ENCODE assay signal across 8 mouse cellular contexts in genomic region chr2:38591751-38592459, GRCm38 (mm10). TPM values are rescaled to one million over a fixed set of nuclear protein-coding genes. Genes with fewer than 3 reads are reported as not detected.
DNase-seq lines count a peak whose midpoint lies in the region; ATAC-seq and TF ChIP-seq lines count a peak whose summit lies in the region.

No protein-coding gene starts in this region.

- TF ChIP-seq CTCF in brain, embryonic 14.5 days (IDR thresholded peaks at IDR 0.05; ENCODE audit: borderline replicate concordance, extremely low read depth, insufficient read depth, insufficient read length): peak; percentile 62; the same call in 1 of the 2 replicates
- TF ChIP-seq CTCF in forebrain, postnatal 0 days (IDR thresholded peaks at IDR 0.05; ENCODE audit: low read depth): peak; percentile 81

- ATAC-seq in forebrain, postnatal 0 days: peak; percentile 94
- peak; percentile 80 for ATAC-seq in midbrain, embryonic 16.5 days
- ATAC-seq in heart, embryonic 12.5 days (ENCODE audit: insufficient number of reproducible peaks, low FRiP score): no peak

- no peak overlapping the region for H3K9ac ChIP-seq in forebrain, postnatal 0 days
- peak overlapping the region; percentile 53 for H3K9ac ChIP-seq in midbrain, embryonic 16.5 days (ENCODE audit: low read depth, low read length)
- no peak overlapping the region for H3K9ac ChIP-seq in heart, embryonic 12.5 days

- peaks cover 6% of the 10 kb centered on the region; the same call in 1 of the 2 replicates for H3K36me3 ChIP-seq in forebrain, postnatal 0 days (ENCODE audit: insufficient read depth)
- 0 out of 2 replicates have a peak, but pooled peaks cover 3% of the 10 kb centered on the region for H3K36me3 ChIP-seq in midbrain, embryonic 16.5 days (ENCODE audit: control insufficient read depth, insufficient read depth, low read length)
- H3K36me3 ChIP-seq in heart, embryonic 12.5 days: peaks cover 44% of the 10 kb centered on the region

- DNase-seq in layer of hippocampus, adult 11-12 months (ENCODE audit: low spot score): peak; percentile 52
- DNase-seq in layer of hippocampus, postnatal 25 days (ENCODE audit: extremely low spot score in 1 of 2, low spot score in 1 of 2): no peak
- peak; percentile 58 for DNase-seq in ES-CJ7 (ENCODE audit: low read depth, low spot score)
- peak; percentile 87 for DNase-seq in brain, embryonic 14.5 days (ENCODE audit: low read depth)
- peak; percentile 77 for DNase-seq in forebrain, postnatal 0 days
- DNase-seq in urinary bladder, adult 18-20 months (ENCODE audit: low spot score in 2 of 2): no peak

- no peaks in the 10 kb centered on the region for H3K27me3 ChIP-seq in forebrain, postnatal 0 days (ENCODE audit: insufficient read depth, low read length)
- H3K27me3 ChIP-seq in midbrain, embryonic 16.5 days (ENCODE audit: control insufficient read depth, insufficient read depth, low read depth, low read length): no peaks in the 10 kb centered on the region
- H3K27me3 ChIP-seq in heart, embryonic 12.5 days (replicated peaks): no peaks in the 10 kb centered on the region

- no peak overlapping the region for H3K4me3 ChIP-seq in forebrain, postnatal 0 days (ENCODE audit: low read depth, low read length)
- no peak overlapping the region for H3K4me3 ChIP-seq in midbrain, embryonic 16.5 days (ENCODE audit: low read depth, low read length)
- H3K4me3 ChIP-seq in heart, embryonic 12.5 days: no peak overlapping the region

- H3K9me3 ChIP-seq in forebrain, postnatal 0 days (ENCODE audit: low read length): no peaks in the 10 kb centered on the region
- no peaks in the 10 kb centered on the region for H3K9me3 ChIP-seq in midbrain, embryonic 16.5 days (replicated peaks; ENCODE audit: control insufficient read depth, low read length, poor library complexity, severe bottlenecking)
- H3K9me3 ChIP-seq in heart, embryonic 12.5 days (replicated peaks): no peaks in the 10 kb centered on the region

- no peak for TF ChIP-seq POLR2A in brain, embryonic 14.5 days (IDR thresholded peaks at IDR 0.05; ENCODE audit: borderline replicate concordance, extremely low read depth, insufficient read depth, insufficient read length, poor library complexity, severe bottlenecking)

- no peak overlapping the region for H3K4me2 ChIP-seq in forebrain, postnatal 0 days (ENCODE audit: low read depth)
- H3K4me2 ChIP-seq in midbrain, embryonic 16.5 days (ENCODE audit: low read length): no peak overlapping the region; the same call in 1 of the 2 replicates
- no peak overlapping the region for H3K4me2 ChIP-seq in heart, embryonic 12.5 days

- no peak overlapping the region for H3K27ac ChIP-seq in forebrain, postnatal 0 days (ENCODE audit: low read depth, low read length)
- peak overlapping the region; percentile 61; the same call in 1 of the 2 replicates for H3K27ac ChIP-seq in midbrain, embryonic 16.5 days (ENCODE audit: low read length)
- no peak overlapping the region for H3K27ac ChIP-seq in heart, embryonic 12.5 days (ENCODE audit: poor library complexity, severe bottlenecking)

- WGBS in forebrain, postnatal 0 days: 33% methylated on average over 6 of the region's 6 CpGs
- WGBS in midbrain, embryonic 16.5 days: 42% methylated on average over 6 of the region's 6 CpGs
- 62% methylated on average over 6 of the region's 6 CpGs for WGBS in heart, embryonic 12.5 days

- H3K4me1 ChIP-seq in forebrain, postnatal 0 days (ENCODE audit: insufficient read depth): no peaks in the 10 kb centered on the region
- H3K4me1 ChIP-seq in midbrain, embryonic 16.5 days (ENCODE audit: control insufficient read depth, insufficient read depth, low read length): peaks cover 21% of the 10 kb centered on the region
- H3K4me1 ChIP-seq in heart, embryonic 12.5 days (replicated peaks): peaks cover 13% of the 10 kb centered on the region

RNA-seq across cellular contexts. Expression of gene Psmb7, which starts 52.0 kb away (rescaled TPM):
- total RNA-seq in layer of hippocampus, postnatal 25 days (2021): 100 to 1,000 TPM; 205 to 234 TPM
- polyA plus RNA-seq in brain, embryonic 14.5 days (2012; rRNA removed): 265 and 300 TPM in 2 replicates
- total RNA-seq in forebrain, postnatal 0 days (2014; rRNA removed): 276 and 348 TPM in 2 replicates
- polyA plus RNA-seq in forebrain, postnatal 0 days (2015; fragmentation: Nextera tagmentation; extraction: Ambion mirVana): 292 and 342 TPM in 2 replicates
- 260 and 275 TPM in 2 replicates for polyA plus RNA-seq in midbrain, embryonic 16.5 days (2015; fragmentation: Nextera tagmentation; extraction: Ambion mirVana)
- polyA plus RNA-seq in heart, embryonic 12.5 days (2016; fragmentation: Nextera tagmentation; extraction: Ambion mirVana): 211 and 213 TPM in 2 replicates

Comparison
In these comparisons a context has a peak if more than half of its experiments do, and no peak if none do; other contexts are left out.
1. DNase-seq: peak in layer of hippocampus, adult 11-12 months (single experiment), ES-CJ7 (single experiment), brain, embryonic 14.5 days (single experiment) and forebrain, postnatal 0 days (single experiment); none in layer of hippocampus, postnatal 25 days (0 of 2) and urinary bladder, adult 18-20 months (0 of 2).